Mouse (Mus musculus): ENCODE measurements around the gene Zfp296.

DNA sequence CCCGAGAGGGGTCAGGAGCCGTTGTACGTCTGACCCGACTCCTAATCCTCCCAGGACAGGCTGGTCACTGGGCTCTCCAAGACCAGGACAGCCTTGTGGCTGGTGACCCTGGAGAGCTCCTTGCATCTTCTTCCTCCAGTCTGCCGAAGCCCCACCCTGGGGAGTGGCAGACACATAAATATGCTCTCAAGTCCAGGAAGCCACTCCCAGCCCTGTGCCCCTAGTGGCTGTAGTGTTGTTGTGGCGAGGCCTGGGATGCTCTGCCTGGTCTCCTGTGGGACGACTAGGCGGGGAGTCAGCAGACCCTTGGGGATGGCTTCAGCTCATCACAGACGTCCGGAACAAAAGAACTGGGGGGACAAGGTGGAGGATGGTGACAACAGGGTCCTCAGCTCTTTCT, 46.0 kb upstream of the Zfp296 start:
- TF ChIP-seq ZNF384 (IDR thresholded peaks at IDR 0.05; ENCODE audit: low read depth, low read length) (no peak), MAFK (IDR thresholded peaks at IDR 0.05; ENCODE audit: insufficient read depth, low read depth, low read length) (no peak), CHD2 (IDR thresholded peaks at IDR 0.05; ENCODE audit: low read depth, low read length) (no peak), ZC3H11A (IDR thresholded peaks at IDR 0.05; ENCODE audit: borderline replicate concordance, low read depth, low read length) (no peak)
